Mouse (Mus musculus) left cerebral cortex, postnatal 4 days (tissue): ENCODE measurements around the gene Gm10271. TPM values are rescaled to one million over a fixed set of nuclear protein-coding genes. Genes with fewer than 3 reads are reported as not detected.
A peak's percentile ranks its signal among the peaks of the same experiment; 100 is the strongest.

Source experiments
- DNase-seq: peaks from one replicate; pipeline ENCODE4 v3.0.0-alpha.2; 2022
- intact Hi-C: fragments of 180-260 bp; cut with DNase I; formaldehyde crosslinking; loops from one replicate; pipeline ENCODE4 v1.15.1; 2025
- total RNA-seq, 2 experiments: library from RNA; stranded (reverse); gene quantifications; 2 replicates each; pipeline ENCODE4 v1.2.3; 2021

Gm10271 gene
- total RNA-seq, 2 experiments from 2014 or later: not detected

GRCm38 (mm10) chr10:116980273-116980672, 7.9 kb upstream of the Gm10271 start:
- intact Hi-C loops: no loop called here
- no peak for DNase-seq

- DNase-seq: peak; percentile 23
- intact Hi-C loops: no loop called here
Measured at GRCm38 (mm10) chr10:116978841-116979240, 6.4 kb upstream of the Gm10271 start.

- intact Hi-C loops: no loop called here
- no peak for DNase-seq
Measured at GRCm38 (mm10) chr10:116977858-116978257, 5.4 kb upstream of the Gm10271 start.

- intact Hi-C loops: no loop called here
- no peak for DNase-seq
Measured at GRCm38 (mm10) chr10:116977455-116977854, 5.0 kb upstream of the Gm10271 start.

- DNase-seq: no peak
- intact Hi-C loops: no loop called here
Measured at GRCm38 (mm10) chr10:116968741-116969140, 3.7 kb downstream of the Gm10271 start.

DNA sequence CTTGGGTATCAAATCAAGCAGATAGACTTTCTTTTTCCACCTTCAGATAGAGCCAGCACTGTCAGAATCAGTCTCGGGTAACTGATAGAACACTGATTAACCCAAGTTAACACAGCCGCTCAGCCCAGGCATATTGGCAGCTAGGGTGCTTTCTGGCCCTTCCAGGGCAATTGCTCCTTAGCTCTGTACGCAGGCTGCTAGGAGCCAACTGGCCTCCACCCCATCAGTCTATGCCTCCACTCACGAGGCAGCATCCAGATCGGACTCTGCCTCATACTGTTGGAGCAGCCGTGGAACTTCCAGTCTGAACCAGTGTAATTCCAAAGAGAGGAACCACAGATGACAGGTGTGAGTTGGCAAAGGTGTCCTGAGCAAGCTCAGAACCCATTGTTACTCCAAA, 6.3 kb downstream of the Gm10271 start:
- intact Hi-C loops: no loop called here
- no peak for DNase-seq

GRCm38 (mm10) chr10:116965297-116965696, 7.1 kb downstream of the Gm10271 start:
- intact Hi-C loops: no loop called here
- DNase-seq: no peak

- intact Hi-C loops: no loop called here
- no peak for DNase-seq
Measured at GRCm38 (mm10) chr10:116964571-116964970, 7.8 kb downstream of the Gm10271 start.

DNA sequence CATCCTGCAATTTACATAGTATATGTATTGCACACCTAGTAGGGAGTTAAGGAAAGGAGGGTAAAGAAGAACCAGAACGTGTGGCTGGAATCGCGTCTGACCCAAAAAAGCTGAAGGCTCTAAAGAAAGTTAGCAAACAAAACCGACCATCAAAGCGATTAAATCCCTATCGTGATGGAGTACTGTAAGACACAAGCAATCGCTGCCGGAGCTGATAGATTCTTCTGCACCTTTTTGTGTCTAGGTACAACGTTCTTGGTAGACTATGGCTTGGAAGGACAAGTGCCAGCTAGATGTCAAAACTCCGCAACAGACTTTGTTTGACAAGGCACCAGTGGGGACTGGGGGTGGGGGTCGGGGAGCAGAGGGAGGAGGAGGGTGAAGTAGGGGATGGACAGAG, 8.3 kb downstream of the Gm10271 start:
- intact Hi-C loops: no loop called here
- DNase-seq: no peak

GRCm38 (mm10) chr10:116962803-116963202, 9.6 kb downstream of the Gm10271 start:
- intact Hi-C loops: no loop called here
- peak; percentile 15 for DNase-seq

- DNase-seq: no peak
- intact Hi-C loops: no loop called here
Measured at GRCm38 (mm10) chr10:116962152-116962551, 10.3 kb downstream of the Gm10271 start.

GRCm38 (mm10) chr10:116957867-116958551, 14.4 kb downstream of the Gm10271 start:
- intact Hi-C loops: no loop called here
- DNase-seq: no peak

DNA sequence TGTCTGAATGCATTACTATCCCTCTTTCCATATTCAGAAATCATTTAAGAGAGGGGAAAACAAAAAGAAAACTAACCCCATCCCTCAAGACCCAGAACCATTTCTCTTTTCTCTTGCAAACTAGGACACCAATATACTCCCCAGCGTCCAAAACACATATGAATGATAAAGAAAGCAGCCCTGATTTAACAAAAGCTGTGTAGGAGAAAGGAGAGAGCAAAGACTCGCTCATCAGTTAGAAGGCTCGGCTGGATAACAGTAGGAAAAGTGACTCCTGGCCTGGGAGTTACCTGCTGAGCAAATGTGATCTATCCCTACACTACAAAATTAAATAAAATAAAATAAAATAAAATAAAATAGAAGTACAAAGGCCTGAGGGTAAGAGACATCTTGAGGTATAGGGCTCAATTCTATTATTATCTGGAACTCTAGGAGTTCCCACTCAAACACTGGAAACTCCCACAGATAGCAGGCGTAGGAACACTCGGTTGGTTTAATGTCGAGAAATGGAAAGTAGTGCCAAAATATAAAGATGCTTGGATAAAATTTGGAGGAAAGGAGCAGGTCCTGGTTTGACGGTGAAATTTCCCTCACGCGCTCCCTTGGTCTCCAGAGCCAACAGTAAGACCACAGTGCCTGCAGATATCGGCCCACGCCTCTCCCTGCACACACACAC, 15.8 kb downstream of the Gm10271 start:
- intact Hi-C loops: no loop called here
- DNase-seq: no peak

DNA sequence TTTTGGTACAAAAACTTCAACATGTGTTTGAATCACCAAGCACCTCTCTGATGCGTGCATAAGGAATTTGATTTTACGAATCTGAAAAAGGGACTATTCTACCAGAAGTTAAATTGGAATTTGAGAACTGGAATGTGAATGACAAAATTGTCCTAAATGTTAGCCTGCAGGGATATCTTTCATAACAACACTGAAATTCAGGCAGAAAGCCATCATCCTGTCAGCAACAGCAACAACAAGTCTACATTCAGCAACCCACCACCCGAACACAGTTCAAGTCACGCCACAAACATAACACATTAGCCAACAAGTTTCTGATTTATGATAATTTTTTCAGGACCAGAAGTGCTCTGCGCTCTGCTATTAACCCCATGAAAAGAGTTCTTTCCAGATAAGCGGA, 17.2 kb downstream of the Gm10271 start:
- DNase-seq: no peak
- intact Hi-C loops: no loop called here

GRCm38 (mm10) chr10:116950886-116951285, 21.5 kb downstream of the Gm10271 start:
- intact Hi-C loops: no loop called here
- no peak for DNase-seq

- intact Hi-C loops: no loop called here
- DNase-seq: peak; percentile 96
Measured at GRCm38 (mm10) chr10:116950009-116950769, 22.2 kb downstream of the Gm10271 start, which contains the start of gene Rab3ip. Gene Rab3ip (minus strand): TSS chr10:116950769.

- peak; percentile 39 for DNase-seq
- intact Hi-C loops: loop anchor here (10.0 kb wide), 1 partner anchor 95 kb away; the partner anchor contains the start of gene Lrrc10
Measured at GRCm38 (mm10) chr10:116949111-116950008, 23.0 kb downstream of the Gm10271 start.

- intact Hi-C loops: loop anchor here (10.0 kb wide), 1 partner anchor 96 kb away; the partner anchor contains the start of gene Lrrc10
- no peak for DNase-seq
Measured at GRCm38 (mm10) chr10:116948414-116948813, 24.0 kb downstream of the Gm10271 start.

DNA sequence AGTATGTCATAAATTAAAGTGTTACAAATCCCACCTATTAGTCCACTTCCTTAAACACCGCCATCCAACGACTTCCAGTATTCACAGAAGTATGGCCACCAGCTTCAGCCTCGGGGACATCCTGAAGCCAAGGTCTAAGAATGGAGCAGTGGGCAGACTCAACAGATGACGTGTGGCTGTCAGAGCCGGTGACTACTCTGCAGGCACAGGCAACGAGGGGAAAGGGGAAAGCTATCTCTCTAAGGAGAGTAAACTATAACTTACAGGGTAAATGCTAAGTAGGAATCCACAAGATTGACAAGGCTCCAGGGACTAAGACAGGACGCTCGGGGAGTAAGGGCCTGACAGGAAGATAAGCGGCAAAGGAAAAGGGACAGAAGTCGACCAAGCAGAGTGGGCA, 27.5 kb downstream of the Gm10271 start:
- DNase-seq: no peak
- intact Hi-C loops: loop anchor here (10.0 kb wide), 1 partner anchor 100 kb away; the partner anchor contains the start of gene Lrrc10

- intact Hi-C loops: loop anchor here (10.0 kb wide), 1 partner anchor 101 kb away; the partner anchor contains the start of gene Lrrc10
- DNase-seq: no peak
Measured at GRCm38 (mm10) chr10:116944144-116944543, 28.3 kb downstream of the Gm10271 start.
